11 mouse cellular contexts compared by ENCODE assay signal in the genomic region with DNA sequence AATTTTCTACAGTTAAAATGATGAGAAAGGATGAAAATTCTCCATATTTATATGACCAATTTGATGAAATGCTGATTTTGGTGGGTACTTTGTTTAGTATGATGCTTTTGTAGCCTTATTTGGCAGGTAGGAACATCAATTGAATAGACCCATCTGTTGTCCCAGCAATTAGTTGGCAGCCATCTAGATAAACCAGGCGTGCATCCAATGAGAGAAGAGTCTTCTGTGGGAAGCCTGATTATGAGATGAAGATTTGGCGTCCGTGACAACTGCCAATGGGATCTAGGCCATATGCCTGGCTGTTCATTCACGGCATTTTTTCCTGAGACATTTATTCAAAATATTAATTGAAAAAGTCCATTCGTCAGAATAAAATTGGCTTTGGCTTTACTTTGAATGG.
A peak's percentile ranks its signal among the peaks of the same experiment; 100 is the strongest.
DNase-seq lines count a peak whose midpoint lies in the region; ATAC-seq lines count a peak whose summit lies in the region.
"Had no signal": no experiment of that assay in that cellular context is flagged by ENCODE, and none has a peak within 500 bp of the region (broad histone marks: within the 10 kb centered on the region; RNA-seq: fewer than 3 reads in every experiment).

No protein-coding gene starts in this region.

- H3K27ac ChIP-seq in forebrain, embryonic 14.5 days (ENCODE audit: low read depth, low read length): no peak overlapping the region
- no peak overlapping the region for H3K27ac ChIP-seq in forebrain, embryonic 10.5 days
- H3K27ac ChIP-seq in midbrain, embryonic 14.5 days (replicated peaks; ENCODE audit: low read depth, low read length): no peak overlapping the region
- H3K27ac ChIP-seq in midbrain, embryonic 10.5 days (replicated peaks): no peak overlapping the region
- no peak overlapping the region for H3K27ac ChIP-seq in intestine, embryonic 16.5 days (ENCODE audit: low read length)

- no peaks in the 10 kb centered on the region for H3K9me3 ChIP-seq in forebrain, embryonic 14.5 days (replicated peaks; ENCODE audit: control insufficient read depth, low read length)
- no peaks in the 10 kb centered on the region for H3K9me3 ChIP-seq in forebrain, embryonic 10.5 days
- no peaks in the 10 kb centered on the region for H3K9me3 ChIP-seq in midbrain, embryonic 14.5 days (ENCODE audit: control insufficient read depth, low read length)
- no peaks in the 10 kb centered on the region for H3K9me3 ChIP-seq in midbrain, embryonic 10.5 days (replicated peaks)
- H3K9me3 ChIP-seq in intestine, embryonic 16.5 days (ENCODE audit: control insufficient read depth, low read length): no peaks in the 10 kb centered on the region

- H3K36me3 ChIP-seq in forebrain, embryonic 14.5 days (ENCODE audit: control insufficient read depth, insufficient read depth, low read length): no peaks in the 10 kb centered on the region
- H3K36me3 ChIP-seq in forebrain, embryonic 10.5 days (replicated peaks): no peaks in the 10 kb centered on the region
- no peaks in the 10 kb centered on the region for H3K36me3 ChIP-seq in midbrain, embryonic 14.5 days (ENCODE audit: control insufficient read depth, insufficient read depth, low read length)
- no peaks in the 10 kb centered on the region for H3K36me3 ChIP-seq in midbrain, embryonic 10.5 days
- H3K36me3 ChIP-seq in intestine, embryonic 16.5 days (ENCODE audit: control insufficient read depth, insufficient read depth, low read length): no peaks in the 10 kb centered on the region

- DNase-seq in forebrain, embryonic 14.5 days (ENCODE audit: low spot score): peak; percentile 93
- no peak for DNase-seq in forebrain, embryonic 10.5 days (ENCODE audit: extremely low spot score, low spot score)
- peak; percentile 56 for DNase-seq in midbrain, embryonic 14.5 days
- DNase-seq in midbrain, embryonic 10.5 days (ENCODE audit: low spot score): no peak
- peak; percentile 79 to 92 for DNase-seq in layer of hippocampus, adult 18-20 months (ENCODE audit: low spot score in 2 of 2)
- peak; percentile 25 for DNase-seq in retina, postnatal 7 days (ENCODE audit: low read depth, low spot score)
- no peak for DNase-seq in embryo, embryonic 10.5 days (ENCODE audit: low spot score)
- DNase-seq: kidney, postnatal 14 days had no signal

- peak; percentile 96 for ATAC-seq in forebrain, embryonic 14.5 days
- ATAC-seq in midbrain, embryonic 14.5 days (ENCODE audit: low FRiP score, low TSS enrichment): peak; percentile 75
- no peak for ATAC-seq in intestine, embryonic 16.5 days
- ATAC-seq: Patski had no signal

- 55% methylated on average over 5 of the region's 5 CpGs for WGBS in forebrain, embryonic 14.5 days
- WGBS in forebrain, embryonic 10.5 days: 96% methylated on average over 5 of the region's 5 CpGs
- 72% methylated on average over 5 of the region's 5 CpGs for WGBS in midbrain, embryonic 14.5 days
- WGBS in midbrain, embryonic 10.5 days: 90% methylated on average over 5 of the region's 5 CpGs
- WGBS in intestine, embryonic 16.5 days: 78% methylated on average over 5 of the region's 5 CpGs

- no peaks in the 10 kb centered on the region for H3K4me1 ChIP-seq in forebrain, embryonic 14.5 days (ENCODE audit: control insufficient read depth, insufficient read depth, low read length)
- H3K4me1 ChIP-seq in forebrain, embryonic 10.5 days: no peaks in the 10 kb centered on the region
- no peaks in the 10 kb centered on the region for H3K4me1 ChIP-seq in midbrain, embryonic 14.5 days (ENCODE audit: control insufficient read depth, insufficient read depth, low read length)
- H3K4me1 ChIP-seq in midbrain, embryonic 10.5 days: no peaks in the 10 kb centered on the region
- H3K4me1 ChIP-seq in intestine, embryonic 16.5 days (ENCODE audit: control insufficient read depth, insufficient read depth, low read length): no peaks in the 10 kb centered on the region

- H3K9ac ChIP-seq in forebrain, embryonic 14.5 days (ENCODE audit: low read length): no peak overlapping the region
- no peak overlapping the region for H3K9ac ChIP-seq in midbrain, embryonic 14.5 days (replicated peaks; ENCODE audit: low read length)
- H3K9ac ChIP-seq in intestine, embryonic 16.5 days (ENCODE audit: low read depth, low read length): no peak overlapping the region

- no peak overlapping the region for H3K4me2 ChIP-seq in forebrain, embryonic 14.5 days (ENCODE audit: low read length)
- H3K4me2 ChIP-seq in midbrain, embryonic 14.5 days (ENCODE audit: low read length): no peak overlapping the region
- no peak overlapping the region for H3K4me2 ChIP-seq in intestine, embryonic 16.5 days (ENCODE audit: low read depth, low read length)
- H3K4me2 ChIP-seq: liver, embryonic 11.5 days had no signal

- no peaks in the 10 kb centered on the region for H3K27me3 ChIP-seq in forebrain, embryonic 14.5 days (replicated peaks; ENCODE audit: control insufficient read depth, insufficient read depth, low read length)
- no peaks in the 10 kb centered on the region for H3K27me3 ChIP-seq in forebrain, embryonic 10.5 days (ENCODE audit: poor library complexity, severe bottlenecking)
- no peaks in the 10 kb centered on the region for H3K27me3 ChIP-seq in midbrain, embryonic 14.5 days (ENCODE audit: control insufficient read depth, insufficient read depth, low read length)
- H3K27me3 ChIP-seq in midbrain, embryonic 10.5 days (ENCODE audit: low read depth, poor library complexity, severe bottlenecking): no peaks in the 10 kb centered on the region
- H3K27me3 ChIP-seq in intestine, embryonic 16.5 days (replicated peaks; ENCODE audit: control insufficient read depth, insufficient read depth, low read length): no peaks in the 10 kb centered on the region
- H3K27me3 ChIP-seq: Patski had no signal

- H3K4me3 ChIP-seq in forebrain, embryonic 14.5 days (ENCODE audit: low read depth, low read length): no peak overlapping the region
- no peak overlapping the region for H3K4me3 ChIP-seq in forebrain, embryonic 10.5 days
- no peak overlapping the region for H3K4me3 ChIP-seq in midbrain, embryonic 14.5 days (replicated peaks; ENCODE audit: low read depth, low read length)
- H3K4me3 ChIP-seq in midbrain, embryonic 10.5 days: no peak overlapping the region
- no peak overlapping the region for H3K4me3 ChIP-seq in intestine, embryonic 16.5 days (ENCODE audit: low read length)

Comparison
In these comparisons a context has a peak if more than half of its experiments do, and no peak if none do; other contexts are left out.
1. DNase-seq: peak in forebrain, embryonic 14.5 days (single experiment), midbrain, embryonic 14.5 days (single experiment), layer of hippocampus, adult 18-20 months (2 of 2) and retina, postnatal 7 days (single experiment); none in forebrain, embryonic 10.5 days (single experiment), midbrain, embryonic 10.5 days (single experiment) and embryo, embryonic 10.5 days (single experiment).